Mouse (Mus musculus) gastrocnemius, postnatal 10 days (tissue): ENCODE data around the gene Grik4. TPM values are rescaled to one million over a fixed set of nuclear protein-coding genes. Genes with fewer than 3 reads are reported as not detected.

Experiments used
- DNase-seq: peaks from one replicate; pipeline ENCODE4 v3.0.0; 2021; ENCODE audit warnings: mixed read lengths
- total RNA-seq, 2 experiments: library from RNA; stranded (reverse); gene quantifications; 2 replicates each; pipeline ENCODE4 v1.2.3; 2021

The Grik4 gene
- total RNA-seq, 2 experiments from 2014 or later = 0.52 to 0.56 TPM

DNA sequence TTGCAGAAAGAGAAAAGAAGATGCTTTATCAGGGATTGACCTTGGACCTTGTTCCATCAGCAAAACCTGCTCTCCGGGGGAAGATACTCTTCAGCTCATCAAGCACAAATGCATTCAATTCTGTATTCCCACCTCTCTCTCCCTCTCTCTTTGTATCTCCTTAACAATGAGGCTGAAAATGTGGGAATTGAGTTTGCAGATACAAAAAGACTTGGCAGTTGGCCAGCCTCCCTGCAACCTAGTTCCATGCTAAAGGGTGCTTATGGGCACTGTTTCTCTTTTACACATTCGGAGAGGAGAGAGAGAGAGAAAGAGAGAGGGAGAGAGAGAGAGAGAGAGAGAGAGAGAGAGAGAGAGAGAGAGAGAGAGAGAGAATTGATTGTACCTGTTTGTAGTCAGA lies 273.7 kb downstream of the Grik4 start:
- DNase-seq = no peak

DNA sequence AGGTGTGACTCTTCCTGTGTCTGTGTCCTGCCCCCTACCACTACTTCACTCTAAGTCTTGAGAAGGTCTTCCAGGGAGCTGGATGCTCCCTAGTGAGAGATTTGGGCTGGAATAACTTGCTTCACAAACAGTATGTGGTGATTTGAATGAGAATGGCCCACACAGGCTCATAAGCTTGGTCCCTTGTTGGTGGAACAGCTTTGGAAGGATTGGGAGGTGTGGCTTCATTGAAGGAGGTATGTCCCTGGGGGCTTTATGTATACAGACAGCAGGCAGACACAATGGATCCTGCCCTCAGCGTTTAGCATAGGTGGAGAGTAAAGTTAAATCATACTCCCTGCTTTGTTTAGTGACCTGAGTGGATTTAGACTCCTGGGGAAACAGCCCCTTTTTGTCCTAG lies 282.8 kb downstream of the Grik4 start:
- no peak for DNase-seq

- DNase-seq = peak; percentile 44
Observed at GRCm38 (mm10) chr9:42652756-42653155, 291.5 kb downstream of the Grik4 start.

DNA sequence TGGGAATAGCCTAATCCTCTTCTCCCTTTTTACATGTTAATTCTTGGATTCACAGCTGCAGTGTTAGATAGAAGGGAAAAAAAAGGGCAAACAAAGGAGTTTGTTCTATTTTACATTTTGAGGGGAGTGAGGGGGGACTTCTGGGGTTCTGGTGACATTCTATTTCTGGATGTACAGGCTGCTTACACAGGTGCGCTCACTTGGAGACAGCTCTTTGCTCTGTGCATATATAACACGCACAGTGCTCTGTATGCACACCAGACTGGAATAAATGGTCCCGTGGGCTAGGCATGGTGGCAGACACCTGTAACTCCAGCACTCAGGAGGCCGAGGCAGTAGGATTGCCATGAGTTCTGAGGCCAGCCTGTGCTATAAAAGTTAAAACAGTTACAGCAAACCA lies 292.0 kb downstream of the Grik4 start:
- no peak for DNase-seq

DNA sequence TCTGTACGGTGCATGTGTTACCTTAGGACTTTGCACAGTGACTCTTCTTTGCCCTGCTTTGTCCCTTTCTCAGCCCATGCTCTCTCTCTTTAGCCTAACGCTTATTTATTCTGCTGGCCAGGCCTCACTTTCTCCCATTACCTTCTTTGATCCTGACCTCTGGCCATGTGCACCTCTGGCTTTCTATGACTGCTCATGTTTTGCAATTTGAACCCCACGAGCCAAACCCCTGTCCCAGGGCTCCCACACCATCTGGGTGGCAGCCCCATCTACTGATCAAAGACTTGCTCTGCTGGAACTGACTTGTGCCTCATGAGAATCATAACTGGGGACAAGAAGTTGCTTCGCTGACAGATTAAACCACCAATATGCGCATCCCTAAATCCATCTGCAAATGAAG lies 294.4 kb downstream of the Grik4 start:
- DNase-seq = no peak

DNA sequence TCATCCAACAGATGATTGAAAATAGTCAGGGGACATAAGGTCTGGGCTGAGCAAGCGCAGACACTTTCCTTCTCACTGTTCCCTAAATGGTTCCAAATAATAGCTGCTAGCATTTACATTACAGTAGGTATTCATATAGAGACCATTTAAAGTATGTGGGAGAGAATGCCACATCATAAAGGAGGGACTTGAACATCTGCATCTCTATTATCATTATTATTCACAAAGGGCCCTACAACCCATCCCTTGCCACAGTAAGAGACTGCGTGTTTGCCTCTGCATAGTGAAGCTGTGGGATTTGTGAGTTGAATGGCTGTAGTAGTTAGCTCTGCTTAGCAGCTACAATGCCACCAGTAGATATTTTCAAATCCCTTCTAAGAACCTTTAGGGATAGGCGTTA lies 296.2 kb downstream of the Grik4 start:
- no peak for DNase-seq

DNA sequence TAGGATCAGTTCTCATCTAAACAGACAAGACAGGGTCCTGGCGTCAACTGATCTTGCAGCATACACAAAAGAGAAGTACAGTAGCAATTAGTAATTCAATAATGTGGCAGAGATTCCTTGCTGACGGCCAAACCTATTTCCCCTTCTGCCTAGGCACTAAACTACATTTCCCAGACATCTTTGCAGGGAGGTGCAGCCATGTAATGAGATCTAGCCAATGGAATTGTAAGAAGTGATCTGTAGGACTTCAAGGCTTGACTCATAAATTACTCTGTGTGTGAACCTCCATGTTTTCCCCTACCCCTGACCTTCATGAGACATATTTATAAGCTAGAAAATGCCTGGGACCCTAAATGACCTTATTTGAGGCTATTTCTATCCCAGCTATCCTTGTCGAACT lies 296.7 kb downstream of the Grik4 start:
- DNase-seq = no peak

GRCm38 (mm10) chr9:42646821-42647220 lies 297.5 kb downstream of the Grik4 start:
- no peak for DNase-seq

- DNase-seq = no peak
Observed at GRCm38 (mm10) chr9:42645161-42645560, 299.1 kb downstream of the Grik4 start.

DNA sequence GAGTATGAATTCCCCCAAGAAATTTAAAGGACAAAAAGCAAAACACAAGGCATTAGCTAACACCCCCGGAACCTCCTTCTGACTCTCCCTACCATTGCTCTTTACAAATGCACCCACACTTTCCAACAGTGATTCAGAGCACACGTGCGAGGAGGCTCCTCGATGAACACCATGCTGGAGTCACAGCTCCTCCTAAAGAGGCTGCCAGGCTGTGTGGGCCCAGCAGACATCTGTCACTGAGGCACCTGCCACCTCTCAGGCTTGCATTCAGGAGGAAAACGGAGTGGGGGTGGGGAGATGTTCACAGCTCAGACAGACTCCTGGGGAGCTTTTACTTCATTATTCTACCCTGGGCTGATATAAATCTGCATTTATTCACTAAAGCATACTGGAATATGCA lies 301.5 kb downstream of the Grik4 start:
- DNase-seq = no peak

DNA sequence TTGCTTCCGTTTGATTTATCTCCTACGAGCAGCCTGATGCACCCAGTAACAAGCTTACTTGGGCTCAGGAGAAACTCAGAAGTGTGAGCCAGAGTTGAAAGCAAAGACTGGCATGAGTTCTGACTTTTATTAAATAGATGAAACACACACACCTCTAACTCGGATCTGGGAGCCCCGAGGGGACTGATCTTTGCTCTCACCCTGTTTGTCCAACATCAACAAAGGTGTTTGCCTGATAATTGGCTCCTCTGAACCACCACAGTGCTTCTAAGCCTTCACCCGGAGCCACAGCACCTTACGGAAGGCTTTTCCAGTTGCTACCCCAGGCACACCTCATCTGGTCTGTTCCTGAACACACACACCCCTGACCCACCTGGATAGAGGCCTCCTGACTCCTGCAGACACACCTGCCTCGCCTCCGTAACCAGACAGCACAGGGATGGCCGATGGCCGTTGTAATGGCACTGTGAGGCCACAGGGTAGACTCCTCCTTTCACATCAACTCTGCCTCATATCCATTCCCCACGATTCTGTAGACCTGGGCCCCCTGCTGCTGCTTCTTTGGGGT lies 302.7 kb downstream of the Grik4 start:
- no peak for DNase-seq

DNA sequence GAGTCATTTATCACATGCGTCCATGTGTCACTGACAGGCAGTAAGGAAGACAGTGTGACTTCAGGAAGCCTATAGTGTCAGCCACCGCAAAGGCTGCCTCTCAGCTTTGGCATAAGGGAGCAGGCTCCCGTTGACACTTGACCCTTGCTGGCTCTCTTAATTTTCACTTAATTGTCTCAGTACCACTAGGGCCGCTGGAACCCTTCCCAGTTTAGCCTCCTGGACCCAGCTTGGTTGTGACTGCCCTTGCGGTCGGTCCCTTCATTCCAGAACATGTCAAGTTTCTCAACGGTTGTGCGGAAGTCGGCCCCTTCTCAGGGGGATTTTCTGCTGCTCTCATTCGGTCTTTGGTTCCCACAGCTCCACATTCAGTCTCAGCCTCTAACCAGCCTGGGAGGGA lies 307.8 kb downstream of the Grik4 start:
- no peak for DNase-seq

GRCm38 (mm10) chr9:42631479-42631878 lies 312.8 kb downstream of the Grik4 start:
- DNase-seq = no peak

DNA sequence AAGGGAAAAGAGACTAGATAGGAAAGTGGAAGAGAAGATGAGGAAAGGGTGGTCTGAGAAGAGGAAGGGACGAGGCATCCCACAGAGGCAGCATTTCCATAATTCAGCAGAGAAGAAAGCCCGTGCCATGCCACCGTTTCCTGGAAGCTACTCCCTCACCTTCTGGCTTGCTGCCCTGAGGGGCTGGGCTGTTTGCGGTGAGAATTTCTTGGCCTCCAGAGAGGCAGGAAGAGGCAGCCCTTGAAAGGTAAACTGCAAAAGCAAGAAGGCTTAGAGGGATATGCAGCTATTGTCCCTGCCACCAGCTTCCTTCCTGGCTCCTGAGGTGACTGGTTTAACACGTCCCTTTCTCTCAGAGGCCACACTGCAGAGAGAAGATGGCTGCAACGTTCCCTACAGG lies 316.7 kb downstream of the Grik4 start:
- no peak for DNase-seq

GRCm38 (mm10) chr9:42627146-42627545 lies 317.1 kb downstream of the Grik4 start:
- DNase-seq = no peak

- DNase-seq = no peak
Observed at GRCm38 (mm10) chr9:42626226-42626775, 318.0 kb downstream of the Grik4 start.

- DNase-seq = no peak
Observed at GRCm38 (mm10) chr9:42614409-42614808, 329.9 kb downstream of the Grik4 start.

DNA sequence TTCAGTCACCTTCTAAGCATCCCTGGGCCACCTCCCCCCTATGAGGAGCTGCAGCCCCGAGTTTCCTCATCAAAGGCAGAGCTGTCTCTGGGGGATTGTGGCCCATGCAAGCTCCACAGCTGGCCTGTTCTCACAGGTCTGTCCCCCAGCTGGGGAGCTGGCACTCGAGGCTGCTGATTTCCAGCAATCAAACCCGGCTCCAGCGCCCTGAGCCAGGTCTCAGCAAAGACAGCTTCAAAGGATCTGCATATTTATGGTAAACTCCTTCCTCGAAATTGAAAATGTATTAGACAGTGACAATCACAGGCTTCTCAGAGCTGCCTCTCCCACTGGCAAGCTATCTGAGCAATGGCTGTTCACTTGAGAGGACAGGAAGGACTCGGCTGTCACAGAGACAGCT lies 330.5 kb downstream of the Grik4 start:
- no peak for DNase-seq

DNA sequence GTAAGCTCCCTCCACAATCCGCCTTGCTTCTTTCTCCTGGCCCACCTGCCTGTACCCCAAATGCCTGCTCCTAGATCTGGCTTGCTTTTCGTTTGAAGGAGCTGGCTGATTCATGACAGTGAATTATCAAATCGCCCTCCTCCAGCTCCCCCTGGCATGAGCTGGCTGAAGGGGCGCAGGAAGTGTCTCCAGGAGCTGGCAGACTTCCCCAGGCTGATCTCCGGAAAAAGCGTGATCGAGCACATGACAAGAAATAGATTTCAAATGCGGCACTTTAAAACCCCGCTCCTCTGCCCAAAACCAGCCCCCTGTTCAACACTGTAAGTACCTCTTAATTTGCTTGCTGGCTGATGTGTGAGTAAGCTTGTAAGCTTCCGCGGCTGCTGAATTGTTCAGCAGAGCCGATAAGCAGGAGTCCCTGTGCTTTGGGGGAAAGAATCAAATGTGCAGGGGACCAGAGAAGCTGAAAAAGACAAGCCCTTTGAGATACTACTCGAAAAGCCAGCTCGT lies 331.8 kb downstream of the Grik4 start:
- DNase-seq = no peak

GRCm38 (mm10) chr9:42601445-42601844 lies 342.8 kb downstream of the Grik4 start:
- DNase-seq = no peak

DNA sequence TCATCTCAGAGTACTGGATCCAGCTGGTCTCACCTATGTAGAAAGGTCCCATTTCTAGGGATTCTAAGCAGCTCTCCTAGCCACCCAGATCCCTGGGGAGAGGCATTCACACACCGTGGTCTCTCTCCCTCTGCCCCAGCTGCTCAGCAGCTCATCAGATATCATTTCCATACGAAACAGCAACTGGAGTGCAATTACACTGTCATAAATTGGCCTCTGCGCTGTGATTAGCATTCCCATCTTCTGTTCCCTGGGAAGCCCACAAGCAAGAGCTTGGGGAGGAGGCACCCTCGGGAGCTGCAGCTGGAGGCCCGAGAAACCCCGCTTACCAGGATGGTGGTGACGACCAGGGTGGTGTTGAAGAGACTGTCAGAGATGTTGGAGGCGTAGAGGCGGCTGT lies 346.8 kb downstream of the Grik4 start:
- no peak for DNase-seq

DNA sequence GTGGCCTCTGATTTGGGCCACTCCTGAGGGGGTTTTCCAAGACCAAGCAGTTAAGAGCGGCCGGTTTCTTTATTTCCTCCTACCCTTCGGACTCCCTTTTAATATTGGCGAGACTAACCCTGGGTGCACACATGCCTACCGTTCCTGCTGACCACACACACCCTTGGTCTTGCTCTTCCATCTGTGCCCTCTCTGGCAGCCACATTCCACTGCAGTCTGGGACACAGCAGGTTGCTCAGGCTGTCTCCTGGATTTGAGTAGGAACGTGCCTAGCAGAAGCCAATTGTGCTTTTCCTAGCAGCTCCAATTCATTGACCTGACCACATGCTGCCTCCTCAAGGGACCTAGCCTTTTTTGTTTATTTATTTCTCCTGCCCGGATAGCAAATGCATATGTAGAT lies 365.8 kb downstream of the Grik4 start:
- no peak for DNase-seq

- DNase-seq = no peak
Observed at GRCm38 (mm10) chr9:42578106-42578505, 366.2 kb downstream of the Grik4 start.

- DNase-seq = no peak
Observed at GRCm38 (mm10) chr9:42573616-42574350, 370.5 kb downstream of the Grik4 start.
